Mouse (Mus musculus): Measurements from ENCODE around the gene Pigk.

DNA sequence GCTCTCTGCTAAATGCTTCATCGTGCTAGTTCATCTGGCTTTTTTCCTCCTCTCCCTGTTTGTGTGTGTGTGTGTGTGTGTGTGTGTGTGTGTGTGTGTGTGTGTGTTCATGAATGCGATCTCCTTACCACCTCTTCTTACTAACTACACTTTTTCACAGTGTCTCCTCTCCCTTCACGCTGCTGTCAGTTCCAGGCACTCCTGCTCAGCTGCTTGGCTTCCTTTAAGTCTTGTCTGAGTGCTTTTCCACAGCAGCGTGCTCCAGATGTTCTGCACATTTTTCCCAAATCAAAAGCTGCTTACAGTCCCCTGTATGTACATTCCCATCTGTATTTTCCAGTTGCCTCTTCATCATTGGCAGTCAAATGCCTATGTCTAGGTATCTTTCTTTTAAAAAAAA is 79.1 kb downstream of the Pigk start:
- TF ChIP-seq GATA1 (IDR thresholded peaks at IDR 0.05; ENCODE audit: borderline replicate concordance, low read length) (no peak), FLI1 (IDR thresholded peaks at IDR 0.05; ENCODE audit: low read length) (no peak)
